Mouse (Mus musculus): ENCODE measurements around the gene Eif4a1.

DNA sequence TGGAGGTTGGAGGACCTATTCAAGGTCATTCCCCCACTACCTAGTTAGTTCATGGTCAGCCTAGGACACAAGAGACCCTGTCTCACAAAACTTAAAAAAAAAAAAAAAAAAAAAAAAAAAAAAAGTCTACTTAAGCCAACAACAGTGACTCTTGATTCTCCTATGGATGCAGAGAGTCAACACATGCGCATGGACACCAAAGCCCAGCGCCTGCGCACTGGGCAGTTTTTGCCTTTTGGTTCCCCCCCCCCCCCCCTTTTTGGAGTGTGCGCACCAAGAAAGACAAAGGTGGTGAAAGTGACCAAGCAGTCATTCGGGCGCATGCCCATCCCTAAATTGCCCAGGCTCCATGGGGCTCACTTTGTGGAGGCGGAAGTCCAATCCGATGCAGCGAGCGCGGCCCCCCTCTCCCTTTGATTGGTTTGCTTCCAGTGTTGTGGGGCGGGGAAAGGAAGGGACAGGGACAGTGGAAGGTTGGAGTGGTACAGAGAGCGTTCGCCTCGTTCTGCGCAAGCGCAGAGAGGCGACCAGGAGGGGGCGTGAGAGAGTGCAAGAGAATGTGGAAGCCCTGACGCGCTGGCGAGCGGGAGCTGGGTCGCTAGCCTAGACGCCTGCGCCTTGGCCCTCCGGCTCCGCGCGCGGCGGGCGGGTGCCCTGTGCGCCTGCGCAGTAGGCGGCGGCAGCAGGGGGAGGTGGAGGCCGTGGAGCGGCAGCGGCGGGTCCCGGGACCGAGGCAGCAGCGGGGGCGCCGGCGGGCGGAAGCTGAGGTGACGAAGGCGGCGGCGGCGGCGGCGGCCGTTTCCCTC lies 39.7 kb downstream of the Eif4a1 start, which contains the start of gene Fxr2:
- TF ChIP-seq CTCF (IDR thresholded peaks at IDR 0.05; ENCODE audit: low read depth, low read length) = no peak
- no peak for TF ChIP-seq POLR2A (IDR thresholded peaks at IDR 0.05; ENCODE audit: borderline replicate concordance, low read depth, low read length)

Measured in bone marrow macrophage, adult 2 months (primary cell).